22 mouse cellular contexts compared by ENCODE assay signal in genomic region chr5:146724956-146725355, GRCm38 (mm10).
A peak's percentile ranks its signal among the peaks of the same experiment; 100 is the strongest.
DNase-seq lines count a peak whose midpoint lies in the region; ATAC-seq and TF ChIP-seq lines count a peak whose summit lies in the region.
"Had no signal": no experiment of that assay in that cellular context is flagged by ENCODE, and none has a peak within 500 bp of the region (broad histone marks: within the 10 kb centered on the region; RNA-seq: fewer than 3 reads in every experiment).

No protein-coding gene starts in this region.

- ATAC-seq in forebrain, embryonic 14.5 days = no peak
- no peak for ATAC-seq in forebrain, embryonic 12.5 days (ENCODE audit: low FRiP score)
- ATAC-seq in midbrain, embryonic 14.5 days (ENCODE audit: low FRiP score, low TSS enrichment) = no peak
- ATAC-seq: CD4-positive, CD25-positive, alpha-beta regulatory T cell, adult 4 months had no signal

- no peak overlapping the region for H3K4me3 ChIP-seq in forebrain, embryonic 14.5 days (ENCODE audit: low read depth, low read length)
- H3K4me3 ChIP-seq in forebrain, embryonic 12.5 days (replicated peaks) = no peak overlapping the region
- H3K4me3 ChIP-seq in layer of hippocampus, adult 2 months = no peak overlapping the region
- no peak overlapping the region for H3K4me3 ChIP-seq in midbrain, embryonic 14.5 days (replicated peaks; ENCODE audit: low read depth, low read length)
- H3K4me3 ChIP-seq in midbrain, embryonic 10.5 days = no peak overlapping the region
- H3K4me3 ChIP-seq: embryonic facial prominence, embryonic 10.5 days; forebrain, embryonic 15.5 days; heart, embryonic 10.5 days had no signal

- H3K4me1 ChIP-seq in forebrain, embryonic 14.5 days (ENCODE audit: control insufficient read depth, insufficient read depth, low read length) = peaks cover 3% of the 10 kb centered on the region; the same call in 1 of the 2 replicates
- 0 out of 2 replicates have a peak, but pooled peaks cover 5% of the 10 kb centered on the region for H3K4me1 ChIP-seq in forebrain, embryonic 12.5 days
- H3K4me1 ChIP-seq in midbrain, embryonic 14.5 days (ENCODE audit: control insufficient read depth, insufficient read depth, low read length) = no peaks in the 10 kb centered on the region
- no peaks in the 10 kb centered on the region for H3K4me1 ChIP-seq in midbrain, embryonic 10.5 days

- no peaks in the 10 kb centered on the region for H3K9me3 ChIP-seq in forebrain, embryonic 14.5 days (replicated peaks; ENCODE audit: control insufficient read depth, low read length)
- no peaks in the 10 kb centered on the region for H3K9me3 ChIP-seq in forebrain, embryonic 12.5 days
- no peaks in the 10 kb centered on the region for H3K9me3 ChIP-seq in midbrain, embryonic 14.5 days (ENCODE audit: control insufficient read depth, low read length)
- H3K9me3 ChIP-seq in midbrain, embryonic 10.5 days (replicated peaks) = 0 out of 2 replicates have a peak, but pooled peaks cover 6% of the 10 kb centered on the region
- H3K9me3 ChIP-seq: embryonic facial prominence, embryonic 10.5 days; forebrain, embryonic 15.5 days; G1E; heart, embryonic 10.5 days had no signal

- TF ChIP-seq CTCF in layer of hippocampus, adult 2 months (conservative IDR thresholded peaks at IDR 0.05) = no peak

- H3K9ac ChIP-seq in forebrain, embryonic 14.5 days (ENCODE audit: low read length) = no peak overlapping the region
- no peak overlapping the region for H3K9ac ChIP-seq in forebrain, embryonic 12.5 days
- H3K9ac ChIP-seq in midbrain, embryonic 14.5 days (replicated peaks; ENCODE audit: low read length) = no peak overlapping the region
- H3K9ac ChIP-seq: forebrain, embryonic 15.5 days; hindbrain, embryonic 14.5 days had no signal

- H3K27ac ChIP-seq in forebrain, embryonic 14.5 days (ENCODE audit: low read depth, low read length) = no peak overlapping the region
- no peak overlapping the region for H3K27ac ChIP-seq in forebrain, embryonic 12.5 days
- H3K27ac ChIP-seq in layer of hippocampus, adult 2 months = peak overlapping the region; percentile 84
- H3K27ac ChIP-seq in midbrain, embryonic 14.5 days (replicated peaks; ENCODE audit: low read depth, low read length) = 0 out of 2 replicates have a peak overlapping the region, but pooled peaks have one; percentile 13
- no peak overlapping the region for H3K27ac ChIP-seq in midbrain, embryonic 10.5 days (replicated peaks)
- H3K27ac ChIP-seq: embryonic facial prominence, embryonic 10.5 days; forebrain, embryonic 15.5 days; heart, embryonic 10.5 days; hindbrain, embryonic 14.5 days had no signal

- 55% methylated on average over 3 of the region's 3 CpGs for WGBS in forebrain, embryonic 14.5 days
- WGBS in forebrain, embryonic 12.5 days = 65% methylated on average over 3 of the region's 3 CpGs
- WGBS in midbrain, embryonic 14.5 days = 60% methylated on average over 3 of the region's 3 CpGs
- WGBS in midbrain, embryonic 10.5 days = 74% methylated on average over 3 of the region's 3 CpGs

- H3K36me3 ChIP-seq in forebrain, embryonic 14.5 days (ENCODE audit: control insufficient read depth, insufficient read depth, low read length) = no peaks in the 10 kb centered on the region
- no peaks in the 10 kb centered on the region for H3K36me3 ChIP-seq in forebrain, embryonic 12.5 days (replicated peaks)
- H3K36me3 ChIP-seq in midbrain, embryonic 14.5 days (ENCODE audit: control insufficient read depth, insufficient read depth, low read length) = no peaks in the 10 kb centered on the region
- no peaks in the 10 kb centered on the region for H3K36me3 ChIP-seq in midbrain, embryonic 10.5 days
- H3K36me3 ChIP-seq: embryonic facial prominence, embryonic 10.5 days; forebrain, embryonic 15.5 days; G1E had no signal

- no peaks in the 10 kb centered on the region for H3K27me3 ChIP-seq in forebrain, embryonic 14.5 days (replicated peaks; ENCODE audit: control insufficient read depth, insufficient read depth, low read length)
- H3K27me3 ChIP-seq in forebrain, embryonic 12.5 days = no peaks in the 10 kb centered on the region
- no peaks in the 10 kb centered on the region for H3K27me3 ChIP-seq in midbrain, embryonic 14.5 days (ENCODE audit: control insufficient read depth, insufficient read depth, low read length)
- no peaks in the 10 kb centered on the region for H3K27me3 ChIP-seq in midbrain, embryonic 10.5 days (ENCODE audit: low read depth, poor library complexity, severe bottlenecking)
- H3K27me3 ChIP-seq: forebrain, embryonic 15.5 days had no signal

- H3K4me2 ChIP-seq in forebrain, embryonic 14.5 days (ENCODE audit: low read length) = no peak overlapping the region
- H3K4me2 ChIP-seq in forebrain, embryonic 12.5 days = no peak overlapping the region
- no peak overlapping the region for H3K4me2 ChIP-seq in midbrain, embryonic 14.5 days (ENCODE audit: low read length)
- H3K4me2 ChIP-seq: forebrain, embryonic 15.5 days; hindbrain, embryonic 14.5 days had no signal

- peak; percentile 41 for DNase-seq in forebrain, embryonic 14.5 days (ENCODE audit: low spot score)
- no peak for DNase-seq in layer of hippocampus, adult 2 months (ENCODE audit: low spot score in 2 of 2)
- no peak for DNase-seq in layer of hippocampus, adult 8-10 months (ENCODE audit: low spot score in 2 of 2)
- no peak for DNase-seq in midbrain, embryonic 14.5 days
- no peak for DNase-seq in midbrain, embryonic 10.5 days (ENCODE audit: low spot score)
- no peak for DNase-seq in thymus, postnatal 4 days
- no peak for DNase-seq in spleen, adult 18-20 months
- DNase-seq: adrenal gland, postnatal 10 days; B cell, adult 2 months; cerebellum, adult 18-20 months; cerebellum, adult 9-11 months; cerebellum, postnatal 36 days; heart, adult 18-20 months; heart, postnatal 10 days; heart, postnatal 4 days had no signal

Comparison
In these comparisons a context has a peak if more than half of its experiments do, and no peak if none do; other contexts are left out.
1. H3K27ac ChIP-seq: peak in layer of hippocampus, adult 2 months (single experiment) and midbrain, embryonic 14.5 days (single experiment); none in forebrain, embryonic 14.5 days (single experiment), forebrain, embryonic 12.5 days (single experiment) and midbrain, embryonic 10.5 days (single experiment).